Mouse (Mus musculus) liver, adult 10 weeks (tissue): ENCODE measurements around the gene Yars2. TPM values are rescaled to one million over a fixed set of nuclear protein-coding genes. Genes with fewer than 3 reads are reported as not detected.

Experiments
- polyA plus RNA-seq: library from polyadenylated mRNA; stranded (reverse); fragments of 350-450 nt; fragmentation: Illumina TruSeq; extraction: RNeasy Lipid Tissue Mini Kit (QIAGEN cat#74804); gene quantifications from one replicate; pipeline ENCODE4 v1.2.3, GENCODE M21; 2014; ENCODE audit warnings: low read depth, low replicate concordance

The Yars2 gene
- polyA plus RNA-seq, result 31.1 TPM

DNA sequence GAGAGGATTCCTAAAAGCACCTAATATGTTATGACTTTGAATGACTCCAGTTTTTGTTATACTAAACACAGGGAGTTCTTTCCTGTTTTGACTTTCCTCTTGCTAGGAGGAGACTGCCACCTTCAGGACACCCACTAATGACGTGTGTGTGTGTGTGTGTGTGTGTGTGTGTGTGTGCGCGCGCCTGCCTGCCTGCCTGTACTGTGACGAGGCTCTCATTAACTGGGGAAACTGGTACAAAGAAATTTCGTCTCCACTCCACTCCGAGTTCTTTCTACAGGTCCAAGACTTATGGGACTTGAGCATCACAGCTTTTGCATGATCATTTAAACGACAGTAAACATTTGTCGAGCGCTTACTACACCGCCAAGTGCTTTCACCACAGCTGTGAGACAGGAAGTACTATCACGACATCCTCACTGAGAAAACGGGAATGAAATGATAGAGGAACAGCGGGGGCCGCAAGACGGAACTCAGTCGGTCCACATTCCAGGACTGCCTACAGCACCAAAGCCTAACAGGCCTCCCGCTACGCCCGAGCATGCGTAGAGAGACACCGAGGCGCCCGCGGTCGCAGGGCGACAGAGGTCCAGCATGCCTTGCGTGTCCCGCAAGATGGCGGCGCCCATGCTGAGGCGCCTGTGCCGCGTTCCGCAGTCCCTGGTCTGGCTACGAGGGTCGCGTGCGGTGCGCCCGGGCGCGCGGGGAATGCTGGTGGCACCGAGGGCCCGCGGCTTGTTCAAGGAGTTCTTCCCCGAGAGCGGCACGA is at the start of gene Yars2:
Gene Yars2 (plus strand): TSS at position 597 of the 769 bp plus-strand sequence.

DNA sequence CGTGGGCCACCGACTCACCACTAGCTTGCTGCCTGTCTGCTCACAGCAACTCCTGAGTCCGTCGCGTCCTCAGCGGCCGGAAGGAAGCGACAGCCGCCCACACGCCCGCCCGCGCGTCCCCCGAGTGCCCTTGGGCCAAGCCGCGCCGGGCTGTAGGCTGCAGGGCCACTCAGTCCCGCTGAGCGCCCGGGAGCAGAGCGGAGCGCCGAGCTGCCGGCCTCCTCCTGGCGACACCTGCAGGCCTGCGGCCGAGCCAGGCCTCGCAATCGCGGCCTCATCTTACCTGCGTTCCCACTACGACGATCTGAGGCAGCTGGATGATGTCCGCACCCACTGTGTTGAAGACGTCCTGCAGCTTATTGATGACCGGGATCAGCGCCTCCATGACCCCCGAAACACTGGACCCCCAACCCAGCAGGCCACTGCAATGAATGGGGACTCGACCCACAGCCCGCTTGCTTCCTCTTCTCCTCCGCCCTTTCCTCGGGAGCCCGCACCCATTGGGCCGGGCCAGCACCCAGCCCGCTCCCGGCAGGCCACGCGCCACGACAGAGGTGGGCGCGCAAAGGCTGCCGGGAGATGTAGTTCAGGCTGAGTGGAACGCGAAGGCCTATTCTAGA is 55.8 kb downstream of the Yars2 start, which contains the start of gene Dnm1l:
Gene Dnm1l (minus strand): TSS at position 479 of the 620 bp plus-strand sequence.

Other genes starting within 250 kb of the Yars2 start
- gene Pkp2, start 89.6 kb upstream of the Yars2 start, polyA plus RNA-seq, result 31.9 TPM
- 79.5 TPM for gene Dnm1l, start 56.0 kb downstream of the Yars2 start, polyA plus RNA-seq